Comparison of ENCODE assay signal across 30 mouse cellular contexts in the genomic region with DNA sequence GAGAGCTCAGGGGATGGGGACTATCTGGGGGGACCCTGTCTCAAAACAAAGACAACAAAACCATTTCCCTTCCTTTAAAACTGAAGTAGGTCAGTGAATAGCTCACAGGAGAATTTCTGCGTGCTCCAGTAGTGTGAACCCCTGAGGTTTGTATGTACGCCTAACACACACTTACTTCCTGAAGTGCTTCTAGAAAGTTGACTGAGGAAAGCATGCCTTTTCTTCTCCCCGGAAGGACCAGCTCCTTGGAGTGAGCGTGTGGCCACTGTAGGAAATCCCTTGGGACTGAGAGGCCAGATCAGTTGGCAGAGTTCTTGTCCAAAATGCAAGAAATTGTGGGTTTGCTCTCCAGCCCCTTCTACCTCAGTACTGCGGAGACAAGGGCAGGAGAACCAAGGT. TPM values are rescaled to one million over a fixed set of nuclear protein-coding genes. Genes with fewer than 3 reads are reported as not detected.
DNase-seq lines count a peak whose midpoint lies in the region; ATAC-seq and TF ChIP-seq lines count a peak whose summit lies in the region.
"Had no signal": no experiment of that assay in that cellular context is flagged by ENCODE, and none has a peak within 500 bp of the region (broad histone marks: within the 10 kb centered on the region; RNA-seq: fewer than 3 reads in every experiment).

No protein-coding gene starts in this region.

- H3K4me1 ChIP-seq in kidney, postnatal 0 days (replicated peaks; ENCODE audit: insufficient read depth, low read length): 0 out of 2 replicates have a peak, but pooled peaks cover 3% of the 10 kb centered on the region
- no peaks in the 10 kb centered on the region for H3K4me1 ChIP-seq in lung, postnatal 0 days (ENCODE audit: insufficient read depth, low read depth, low read length)
- peaks cover 10% of the 10 kb centered on the region for H3K4me1 ChIP-seq in embryonic facial prominence, embryonic 14.5 days (ENCODE audit: control insufficient read depth, insufficient read depth, low read length)
- H3K4me1 ChIP-seq: forebrain, embryonic 13.5 days; heart, embryonic 12.5 days; heart, embryonic 15.5 days had no signal

- TF ChIP-seq EP300 in lung, postnatal 0 days (IDR thresholded peaks at IDR 0.05): no peak

- no peak for TF ChIP-seq CTCF in kidney, postnatal 0 days (IDR thresholded peaks at IDR 0.05; ENCODE audit: low read depth)
- TF ChIP-seq CTCF in lung, postnatal 0 days (IDR thresholded peaks at IDR 0.05): no peak

- H3K9me3 ChIP-seq in kidney, postnatal 0 days (replicated peaks; ENCODE audit: low read length): no peaks in the 10 kb centered on the region
- H3K9me3 ChIP-seq in lung, postnatal 0 days (ENCODE audit: low read length): no peaks in the 10 kb centered on the region
- no peaks in the 10 kb centered on the region for H3K9me3 ChIP-seq in embryonic facial prominence, embryonic 14.5 days (ENCODE audit: control insufficient read depth, low read length)
- H3K9me3 ChIP-seq: embryonic facial prominence, embryonic 12.5 days; forebrain, embryonic 10.5 days; forebrain, embryonic 13.5 days; G1E; heart, embryonic 12.5 days; heart, embryonic 15.5 days had no signal

- H3K4me2 ChIP-seq in kidney, postnatal 0 days (ENCODE audit: low read length): no peak overlapping the region
- H3K4me2 ChIP-seq in lung, postnatal 0 days (replicated peaks; ENCODE audit: low read depth, low read length): no peak overlapping the region
- H3K4me2 ChIP-seq in embryonic facial prominence, embryonic 14.5 days (ENCODE audit: low read depth, low read length): no peak overlapping the region
- H3K4me2 ChIP-seq: embryonic facial prominence, embryonic 12.5 days; forebrain, embryonic 13.5 days; heart, embryonic 12.5 days; heart, embryonic 15.5 days; hindbrain, embryonic 14.5 days had no signal

- WGBS in kidney, postnatal 0 days: 77% methylated on average over 5 of the region's 5 CpGs
- WGBS in lung, postnatal 0 days: 55% methylated on average over 5 of the region's 5 CpGs
- 69% methylated on average over 5 of the region's 5 CpGs for WGBS in embryonic facial prominence, embryonic 14.5 days

- H3K9ac ChIP-seq in kidney, postnatal 0 days (ENCODE audit: low read depth, low read length): no peak overlapping the region
- no peak overlapping the region for H3K9ac ChIP-seq in lung, postnatal 0 days (replicated peaks; ENCODE audit: low read depth)
- no peak overlapping the region for H3K9ac ChIP-seq in embryonic facial prominence, embryonic 14.5 days (ENCODE audit: low read depth, low read length)
- H3K9ac ChIP-seq: embryonic facial prominence, embryonic 12.5 days; forebrain, embryonic 13.5 days; heart, embryonic 12.5 days; heart, embryonic 15.5 days; hindbrain, embryonic 14.5 days had no signal

- H3K4me3 ChIP-seq in kidney, postnatal 0 days (replicated peaks; ENCODE audit: low read depth, low read length): no peak overlapping the region
- H3K4me3 ChIP-seq in lung, postnatal 0 days (ENCODE audit: low read depth, low read length): no peak overlapping the region
- H3K4me3 ChIP-seq in embryonic facial prominence, embryonic 14.5 days (ENCODE audit: low read depth, low read length): no peak overlapping the region
- H3K4me3 ChIP-seq: embryonic facial prominence, embryonic 12.5 days; forebrain, embryonic 10.5 days; forebrain, embryonic 13.5 days; gastrocnemius, adult 2 months; heart, embryonic 12.5 days; heart, embryonic 15.5 days had no signal

- ATAC-seq in kidney, postnatal 0 days (replicated peaks; ENCODE audit: low FRiP score, low read depth): no peak
- ATAC-seq in lung, postnatal 0 days: peak; percentile 54; the same call in 1 of the 2 replicates
- no peak for ATAC-seq in embryonic facial prominence, embryonic 14.5 days (ENCODE audit: low read depth)
- ATAC-seq: forebrain, embryonic 13.5 days; forebrain, embryonic 16.5 days; hindbrain, postnatal 0 days; inflammation-experienced regulatory T-cells, adult 6 months had no signal

- H3K27me3 ChIP-seq in kidney, postnatal 0 days (ENCODE audit: insufficient read depth, low read length): no peaks in the 10 kb centered on the region
- no peaks in the 10 kb centered on the region for H3K27me3 ChIP-seq in lung, postnatal 0 days (replicated peaks; ENCODE audit: insufficient read depth, low read length)
- H3K27me3 ChIP-seq in embryonic facial prominence, embryonic 14.5 days (replicated peaks; ENCODE audit: control insufficient read depth, insufficient read depth, low read length): no peaks in the 10 kb centered on the region
- H3K27me3 ChIP-seq: CH12.LX; embryonic facial prominence, embryonic 12.5 days; forebrain, embryonic 13.5 days; heart, embryonic 12.5 days; heart, embryonic 15.5 days had no signal

- DNase-seq in heart, adult 11 months: peak; percentile 23
- DNase-seq in heart, postnatal 4 days: no peak
- DNase-seq in kidney, postnatal 0 days (ENCODE audit: low spot score): no peak
- DNase-seq in kidney, adult 8-10 months: no peak
- DNase-seq in lung, postnatal 0 days (ENCODE audit: low spot score): peak; percentile 29
- DNase-seq in lung, postnatal 14 days: no peak
- DNase-seq in embryonic facial prominence, embryonic 14.5 days (ENCODE audit: low spot score): no peak
- no peak for DNase-seq in cerebellum, adult 11-12 months
- DNase-seq: adrenal gland, adult 2 months; adrenal gland, postnatal 14 days; B cell, adult 2 months; cerebellum, adult 18-20 months; cerebellum, adult 9-10 months; cerebellum, postnatal 14 days; gastrocnemius, adult 2 months; gastrocnemius, postnatal 14 days; heart, adult 18-20 months; heart, postnatal 10 days; heart, postnatal 36 days had no signal

- H3K36me3 ChIP-seq in kidney, postnatal 0 days (ENCODE audit: insufficient read depth, low read length): no peaks in the 10 kb centered on the region
- no peaks in the 10 kb centered on the region for H3K36me3 ChIP-seq in lung, postnatal 0 days (ENCODE audit: insufficient read depth, low read length)
- H3K36me3 ChIP-seq in embryonic facial prominence, embryonic 14.5 days (ENCODE audit: control insufficient read depth, insufficient read depth, low read length): no peaks in the 10 kb centered on the region
- H3K36me3 ChIP-seq: embryonic facial prominence, embryonic 12.5 days; forebrain, embryonic 10.5 days; G1E; heart, embryonic 12.5 days; heart, embryonic 15.5 days had no signal

- peak overlapping the region; percentile 20; the same call in 1 of the 2 replicates for H3K27ac ChIP-seq in kidney, postnatal 0 days
- no peak overlapping the region for H3K27ac ChIP-seq in lung, postnatal 0 days (ENCODE audit: low read length)
- 0 out of 2 replicates have a peak overlapping the region, but pooled peaks have one; percentile 3 for H3K27ac ChIP-seq in embryonic facial prominence, embryonic 14.5 days (replicated peaks; ENCODE audit: low read depth, low read length)
- H3K27ac ChIP-seq: forebrain, embryonic 10.5 days; forebrain, embryonic 13.5 days; gastrocnemius, adult 2 months; heart, embryonic 15.5 days; hindbrain, embryonic 14.5 days; hindbrain, postnatal 0 days had no signal

RNA-seq across cellular contexts. Expression of a gene that starts 16.1 kb away (rescaled TPM):
- 1 to 10 TPM; 2.0 to 2.5 TPM for total RNA-seq in heart, postnatal 4 days (2021)
- 0.14 and 0.20 TPM in 2 replicates for polyA plus RNA-seq in kidney, postnatal 0 days (2015; fragmentation: Nextera tagmentation; extraction: Ambion mirVana)
- not detected in 2 replicates for polyA plus RNA-seq in lung, postnatal 0 days (2015; fragmentation: Nextera tagmentation; extraction: Ambion mirVana)
- 0.26 and 0.81 TPM in 2 replicates for polyA plus RNA-seq in embryonic facial prominence, embryonic 14.5 days (2014; fragmentation: Nextera tagmentation; extraction: Ambion mirVana)

RNA-seq across cellular contexts. Expression of a gene that starts 16.6 kb away (rescaled TPM):
- 10 to 100 TPM; 51.8 to 60.5 TPM for total RNA-seq in heart, postnatal 4 days (2021)
- polyA plus RNA-seq in kidney, postnatal 0 days (2015; fragmentation: Nextera tagmentation; extraction: Ambion mirVana): 70.9 and 73.8 TPM in 2 replicates
- 34.6 and 40.0 TPM in 2 replicates for polyA plus RNA-seq in lung, postnatal 0 days (2015; fragmentation: Nextera tagmentation; extraction: Ambion mirVana)
- 85.0 and 98.9 TPM in 2 replicates for polyA plus RNA-seq in embryonic facial prominence, embryonic 14.5 days (2014; fragmentation: Nextera tagmentation; extraction: Ambion mirVana)

Comparison
In these comparisons a context has a peak if more than half of its experiments do, and no peak if none do; other contexts are left out.
1. DNase-seq: peak in heart, adult 11 months (single experiment) and lung, postnatal 0 days (single experiment); none in heart, postnatal 4 days (single experiment), kidney, postnatal 0 days (single experiment), kidney, adult 8-10 months (0 of 2), lung, postnatal 14 days (single experiment), embryonic facial prominence, embryonic 14.5 days (single experiment) and cerebellum, adult 11-12 months (single experiment).